Mouse (Mus musculus): ENCODE measurements around the gene Tbc1d22b. TPM values are rescaled to one million over a fixed set of nuclear protein-coding genes. Genes with fewer than 3 reads are reported as not detected.

Tbc1d22b gene
- total RNA-seq, 1 experiment from 2014 or later: 8.4 TPM

DNA sequence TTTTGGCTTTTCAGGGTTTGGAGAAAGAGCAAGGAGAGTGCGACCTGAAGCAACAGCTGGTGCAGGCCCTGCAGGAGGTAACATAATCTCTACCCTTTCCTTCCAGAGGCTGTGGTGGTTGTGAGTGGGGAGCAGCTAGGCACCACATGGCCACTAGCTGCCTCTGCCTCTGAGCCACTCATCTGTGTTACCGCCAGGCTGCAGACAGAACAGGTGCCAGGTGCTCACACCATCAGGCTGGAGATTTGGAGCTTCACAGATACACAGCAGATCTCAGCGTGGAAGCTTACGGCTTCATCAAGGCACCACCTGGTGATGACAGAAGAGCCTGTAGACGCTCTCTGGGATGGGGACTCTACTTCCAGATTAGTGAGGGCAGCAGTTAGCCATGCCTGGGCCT, 79.4 kb downstream of the Tbc1d22b start:
- no peak for ATAC-seq (replicated peaks; ENCODE audit: insufficient number of reproducible peaks, low FRiP score, low TSS enrichment, poor library complexity, severe bottlenecking)

DNA sequence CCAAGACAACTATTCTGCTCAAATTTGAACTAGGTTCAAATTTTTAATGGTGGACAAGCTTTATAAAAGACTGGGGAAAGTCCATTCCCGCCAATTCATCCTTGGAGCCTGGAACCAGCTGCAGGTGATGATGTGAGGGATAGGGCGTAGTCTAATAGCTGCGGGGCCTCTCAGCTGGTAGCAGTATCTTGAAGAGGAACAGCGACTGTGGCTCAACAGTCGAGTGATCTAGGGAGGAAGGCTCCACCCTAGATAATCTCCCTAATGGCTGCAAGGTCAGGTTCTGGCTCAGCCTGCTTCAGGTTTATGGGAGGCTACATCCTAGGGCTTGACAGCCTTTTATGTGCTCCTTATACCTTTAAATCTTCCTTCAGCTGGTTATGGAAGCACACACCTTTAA, 80.0 kb downstream of the Tbc1d22b start:
- no peak for ATAC-seq (replicated peaks; ENCODE audit: insufficient number of reproducible peaks, low FRiP score, low TSS enrichment, poor library complexity, severe bottlenecking)

DNA sequence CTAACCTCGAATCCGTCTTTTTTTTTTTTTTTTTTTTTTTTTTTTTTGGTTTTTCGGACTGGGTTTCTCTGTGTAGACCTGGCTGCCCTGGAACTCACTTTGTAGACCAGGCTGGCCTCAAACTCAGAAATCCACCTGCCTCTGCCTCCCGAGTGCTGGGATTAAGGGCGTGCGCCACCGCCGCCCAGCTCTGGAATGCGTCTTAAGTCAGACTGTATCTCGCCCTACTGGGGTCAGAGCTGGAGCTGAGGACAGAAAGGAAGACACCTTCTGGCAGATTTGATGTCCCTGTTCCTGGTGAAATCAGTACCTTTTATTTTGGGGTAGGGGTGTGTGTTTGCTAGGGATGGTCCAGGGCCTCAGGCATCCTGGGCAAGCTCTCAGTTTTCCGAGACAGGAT, 82.7 kb downstream of the Tbc1d22b start:
- no peak for ATAC-seq (replicated peaks; ENCODE audit: insufficient number of reproducible peaks, low FRiP score, low TSS enrichment, poor library complexity, severe bottlenecking)

DNA sequence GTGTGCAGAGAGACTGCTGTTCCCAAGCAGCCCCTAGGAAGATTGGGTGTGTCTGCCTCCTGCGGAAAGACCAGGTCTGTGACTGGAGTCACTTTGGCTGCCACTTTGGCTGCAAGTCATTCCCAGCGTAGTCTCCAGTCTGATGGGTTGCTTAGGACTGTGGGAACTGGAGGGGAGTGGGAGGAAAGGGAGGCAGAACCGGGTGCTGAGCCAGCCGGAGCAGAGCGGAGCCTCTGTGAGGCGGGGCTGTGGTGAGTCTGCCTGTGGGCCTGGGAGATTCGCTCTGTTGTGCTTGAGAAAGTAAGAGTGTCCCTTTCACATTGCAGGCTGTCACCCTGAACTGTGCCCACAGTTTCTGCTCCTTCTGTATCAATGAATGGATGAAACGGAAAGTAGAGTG, 85.9 kb downstream of the Tbc1d22b start:
- no peak for ATAC-seq (replicated peaks; ENCODE audit: insufficient number of reproducible peaks, low FRiP score, low TSS enrichment, poor library complexity, severe bottlenecking)

DNA sequence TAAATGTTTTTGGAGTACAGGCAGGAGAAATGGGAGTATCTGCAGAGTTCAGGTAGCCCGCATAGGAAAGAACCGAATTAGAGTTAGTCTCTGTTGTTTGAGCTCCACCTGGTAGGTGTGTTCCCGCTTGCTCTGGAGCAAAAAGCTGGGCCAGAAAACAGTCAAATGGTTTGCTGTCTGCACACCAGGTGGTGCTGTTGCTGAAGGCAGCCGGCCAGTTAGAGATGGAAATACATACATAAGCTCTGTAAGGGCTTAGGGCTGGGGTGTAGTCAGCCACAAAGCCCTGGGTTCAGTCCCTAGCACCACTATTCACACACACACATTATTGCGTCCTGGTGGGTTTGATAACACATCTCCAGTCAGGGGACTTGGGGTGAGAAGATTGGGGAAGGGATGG, 86.5 kb downstream of the Tbc1d22b start:
- no peak for ATAC-seq (replicated peaks; ENCODE audit: insufficient number of reproducible peaks, low FRiP score, low TSS enrichment, poor library complexity, severe bottlenecking)

DNA sequence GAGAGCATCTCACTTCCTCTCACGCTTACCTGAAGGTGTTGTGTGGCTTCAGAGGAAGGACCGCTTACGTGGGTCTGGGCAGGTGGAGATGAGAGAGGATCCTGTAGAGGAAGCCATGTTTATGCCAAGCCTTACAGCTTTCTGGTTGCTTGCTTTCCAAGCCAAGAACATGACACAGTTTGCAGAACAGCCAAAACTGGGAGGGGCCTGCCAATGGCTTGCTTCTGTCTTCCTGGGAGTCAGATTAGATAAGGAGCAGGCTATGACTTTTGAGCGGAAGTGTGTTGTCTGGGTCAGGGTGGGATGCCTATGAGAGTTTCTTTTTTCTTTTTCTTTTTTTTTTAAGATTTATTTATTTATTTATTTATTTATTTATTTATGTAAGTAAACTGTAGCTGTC, 87.8 kb downstream of the Tbc1d22b start:
- ATAC-seq (replicated peaks; ENCODE audit: insufficient number of reproducible peaks, low FRiP score, low TSS enrichment, poor library complexity, severe bottlenecking): no peak

DNA sequence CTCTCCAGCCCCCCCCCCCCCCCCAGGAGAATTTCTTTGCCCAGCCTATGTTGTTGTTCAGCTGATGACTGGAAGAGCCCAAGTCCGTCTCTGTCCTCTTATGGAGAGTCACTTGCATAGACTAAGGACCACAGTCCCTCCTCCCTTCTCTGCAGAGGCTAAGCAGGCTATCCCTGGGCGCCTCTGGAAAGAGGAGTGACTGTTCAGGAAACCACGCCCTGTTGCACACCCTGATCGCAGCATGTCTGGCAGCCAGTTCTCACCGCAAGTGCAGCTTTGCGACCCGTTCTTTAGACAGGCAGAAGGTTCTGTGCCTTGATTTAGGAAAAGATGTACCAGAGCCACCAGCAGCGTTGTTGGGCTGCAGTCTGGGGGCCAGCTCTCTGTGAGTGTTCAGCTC, 88.3 kb downstream of the Tbc1d22b start:
- ATAC-seq (replicated peaks; ENCODE audit: insufficient number of reproducible peaks, low FRiP score, low TSS enrichment, poor library complexity, severe bottlenecking): no peak

DNA sequence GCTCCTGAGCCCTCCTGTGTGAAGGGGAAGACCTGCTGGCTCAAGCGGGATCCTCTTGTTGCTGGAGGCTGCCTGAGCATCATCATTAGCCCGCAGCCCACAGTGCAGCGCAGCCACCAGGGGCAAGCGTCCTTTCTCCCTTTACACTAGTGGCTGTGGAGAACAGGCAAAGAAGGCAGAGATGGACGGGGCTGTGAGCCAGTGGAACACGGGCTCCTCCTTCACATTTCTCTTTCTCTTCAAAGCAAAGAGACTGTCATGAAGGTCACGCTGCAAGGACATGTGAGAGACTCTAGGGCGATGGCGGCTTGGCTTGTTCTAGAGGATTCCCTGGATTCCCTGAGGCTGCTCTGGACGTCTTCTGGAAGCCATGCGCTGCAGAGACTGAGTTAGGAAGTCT, 91.4 kb downstream of the Tbc1d22b start:
- no peak for ATAC-seq (replicated peaks; ENCODE audit: insufficient number of reproducible peaks, low FRiP score, low TSS enrichment, poor library complexity, severe bottlenecking)

DNA sequence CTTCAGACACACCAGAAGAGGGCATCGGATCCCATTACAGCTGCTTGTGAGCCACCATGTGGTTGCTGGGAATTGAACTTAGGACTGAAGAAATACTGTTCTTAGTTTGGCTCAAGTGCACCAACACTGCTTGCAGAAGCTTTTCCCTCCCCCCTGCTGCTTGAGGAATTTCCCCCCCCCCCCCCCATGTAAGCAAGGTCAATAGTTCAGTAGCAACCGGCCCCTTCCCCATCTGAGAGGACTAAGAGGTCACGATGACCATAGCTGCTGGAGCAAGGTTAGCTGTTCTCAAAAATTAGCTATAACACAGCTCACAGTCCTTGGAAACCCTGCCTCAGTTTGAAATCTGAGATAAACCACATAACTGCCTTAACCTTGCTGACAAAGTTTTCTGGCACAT, 92.6 kb downstream of the Tbc1d22b start:
- no peak for ATAC-seq (replicated peaks; ENCODE audit: insufficient number of reproducible peaks, low FRiP score, low TSS enrichment, poor library complexity, severe bottlenecking)

Other genes with a start within 250 kb of the Tbc1d22b start
- gene Pi16, start 232.1 kb upstream of the Tbc1d22b start, total RNA-seq (2017): 16.9 to 37.3 TPM (median 22.0 TPM) in 3 replicates
- gene Mtch1, start 201.9 kb upstream of the Tbc1d22b start, total RNA-seq (2017): 56.3 to 71.0 TPM (median 67.0 TPM) in 3 replicates
- gene Fgd2, start 188.9 kb upstream of the Tbc1d22b start, total RNA-seq (2017): 76.8 to 91.0 TPM (median 79.1 TPM) in 3 replicates
- 698 to 1,062 TPM (median 980 TPM) in 3 replicates for gene Pim1, start 59.0 kb upstream of the Tbc1d22b start, total RNA-seq (2017)
- gene Gm17657, start 147 bp upstream of the Tbc1d22b start, total RNA-seq (2017): not detected in 3 replicates
- gene Tmem217, start 2.6 kb downstream of the Tbc1d22b start, total RNA-seq (2017): not detected in 3 replicates
- gene Rnf8, start 65.0 kb downstream of the Tbc1d22b start, total RNA-seq (2017): 44.8 to 57.1 TPM (median 48.0 TPM) in 3 replicates
- gene Gm28043, start 65.1 kb downstream of the Tbc1d22b start, total RNA-seq (2017): 17.9 to 20.7 TPM (median 20.5 TPM) in 3 replicates
- 107 to 224 TPM (median 209 TPM) in 3 replicates for gene Cmtr1, start 110.8 kb downstream of the Tbc1d22b start, total RNA-seq (2017)
- gene Ccdc167, start 167.3 kb downstream of the Tbc1d22b start, total RNA-seq (2017): 4.7 to 14.6 TPM (median 5.0 TPM) in 3 replicates

Data from monocyte, adult 5-6 weeks (primary cell).